Mouse (Mus musculus): ENCODE measurements around the gene D6Ertd527e.

DNA sequence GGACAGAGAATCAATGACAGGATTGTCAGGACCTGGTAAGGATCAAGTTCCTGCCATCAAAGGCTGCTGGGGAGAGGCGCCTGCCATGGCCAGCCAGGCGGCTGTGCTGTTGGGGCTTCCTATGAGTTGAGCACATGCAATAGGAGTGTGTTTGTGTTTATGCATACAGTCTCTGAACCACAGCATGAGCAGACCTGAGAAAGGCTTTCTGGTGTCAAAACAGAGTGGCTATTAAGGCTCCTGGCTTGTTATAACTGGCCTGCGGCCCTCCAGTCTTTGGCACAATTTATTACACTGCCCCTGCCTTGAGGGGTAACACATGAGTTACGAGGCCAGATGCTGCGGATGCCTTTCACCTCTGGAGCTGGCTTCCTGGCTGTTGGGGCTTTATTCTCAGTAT, 55.6 kb downstream of the D6Ertd527e start:
- no peak for TF ChIP-seq EP300 (IDR thresholded peaks at IDR 0.05; ENCODE audit: low read depth)
- TF ChIP-seq CTCF (IDR thresholded peaks at IDR 0.05; ENCODE audit: low read depth), result no peak

Measured in liver, postnatal 0 days (tissue).